Mouse (Mus musculus) midbrain, embryonic 15.5 days (tissue): ENCODE measurements around the gene Psmb11. TPM values are rescaled to one million over a fixed set of nuclear protein-coding genes. Genes with fewer than 3 reads are reported as not detected.

Source experiments
- ATAC-seq: fragments of 200-750 bp; cut with Nextera tagmentation; replicated peaks from 2 replicates; pipeline ENCODE4 v1.8.0; 2017; ENCODE audit warnings: moderate TSS enrichment
- H3K27ac ChIP-seq: fragments of 300-500 bp; sonication (generic); 2 replicates; pipeline ENCODE4 v1.5.1; 2015; ENCODE audit warnings: mild to moderate bottlenecking, inconsistent platforms
- H3K27me3 ChIP-seq: fragments of 300-500 bp; sonication (generic); replicated peaks from 2 replicates; pipeline ENCODE4 v1.6.1; 2015; ENCODE audit warnings: inconsistent platforms
- H3K36me3 ChIP-seq: fragments of 300-500 bp; sonication (generic); replicated peaks from 2 replicates; pipeline ENCODE4 v1.6.1; 2015; ENCODE audit warnings: inconsistent platforms
- H3K4me1 ChIP-seq: fragments of 300-500 bp; sonication (generic); 2 replicates; pipeline ENCODE4 v1.6.1; 2015; ENCODE audit warnings: inconsistent platforms
- H3K4me2 ChIP-seq: fragments of 300-500 bp; sonication (generic); 2 replicates; pipeline ENCODE4 v1.6.1; 2015; ENCODE audit warnings: inconsistent platforms, mild to moderate bottlenecking, moderate library complexity
- H3K4me3 ChIP-seq: fragments of 300-500 bp; sonication (generic); 2 replicates; pipeline ENCODE4 v1.5.1; 2015; ENCODE audit warnings: mild to moderate bottlenecking, inconsistent platforms
- H3K9ac ChIP-seq: fragments of 300-500 bp; sonication (generic); 2 replicates; pipeline ENCODE4 v1.6.1; 2015; ENCODE audit warnings: mild to moderate bottlenecking, inconsistent platforms
- H3K9me3 ChIP-seq: fragments of 300-500 bp; sonication (generic); 2 replicates; pipeline ENCODE4 v1.6.1; 2016; ENCODE audit warnings: inconsistent platforms
- WGBS: fragments of 180-500 bp; shearing (Covaris S2); methylation state at CpG from one replicate; pipeline ENCODE4 v1.1.7; 2015; ENCODE audit warnings: mixed read lengths; 5-methylcytosine and 5-hydroxymethylcytosine counted together
- polyA plus RNA-seq: library from polyadenylated mRNA; unstranded; fragments of >200 nt; fragmentation: Nextera tagmentation; extraction: Ambion mirVana; gene quantifications from 2 replicates; pipeline ENCODE4 v1.2.1, GENCODE M21; 2015

Gene Psmb11
- polyA plus RNA-seq, 1 experiment from 2014 or later: not detected

- no peak overlapping the region for H3K27ac ChIP-seq
- no peaks in the 10 kb centered on the region for H3K4me1 ChIP-seq
- WGBS: 63% methylated on average over 4 of the region's 4 CpGs
- H3K27me3 ChIP-seq: no peaks in the 10 kb centered on the region
- no peak overlapping the region for H3K9ac ChIP-seq
- H3K9me3 ChIP-seq: no peaks in the 10 kb centered on the region
- no peak overlapping the region for H3K4me2 ChIP-seq
- H3K4me3 ChIP-seq: no peak overlapping the region
- peaks cover 27% of the 10 kb centered on the region; the same call in 1 of the 2 replicates for H3K36me3 ChIP-seq
- no peak for ATAC-seq
Measured at GRCm38 (mm10) chr14:54631240-54631599, 10.0 kb downstream of the Psmb11 start.

GRCm38 (mm10) chr14:54632252-54632651, 11.0 kb downstream of the Psmb11 start:
- ATAC-seq: no peak
- Histone ChIP-seq H3K9me3 (no peaks in the 10 kb centered on the region), H3K27ac (no peak overlapping the region), H3K4me1 (no peaks in the 10 kb centered on the region), H3K9ac (no peak overlapping the region), H3K27me3 (no peaks in the 10 kb centered on the region), H3K36me3 (peaks cover 28% of the 10 kb centered on the region), H3K4me2 (no peak overlapping the region), H3K4me3 (no peak overlapping the region)
- WGBS: 91% methylated on average over 37 of the region's 37 CpGs

- H3K27me3 ChIP-seq: no peaks in the 10 kb centered on the region
- no peak overlapping the region for H3K9ac ChIP-seq
- H3K4me1 ChIP-seq: peaks cover 7% of the 10 kb centered on the region
- no peak overlapping the region for H3K27ac ChIP-seq
- ATAC-seq: no peak
- 83% methylated on average over 4 of the region's 4 CpGs for WGBS
- no peaks in the 10 kb centered on the region for H3K9me3 ChIP-seq
- H3K4me3 ChIP-seq: no peak overlapping the region
- no peak overlapping the region for H3K4me2 ChIP-seq
- H3K36me3 ChIP-seq: peaks cover 30% of the 10 kb centered on the region
Measured at GRCm38 (mm10) chr14:54634182-54634581, 12.9 kb downstream of the Psmb11 start.

- H3K27ac ChIP-seq: no peak overlapping the region
- WGBS: 47% methylated on average over 8 of the region's 8 CpGs
- H3K4me3 ChIP-seq: no peak overlapping the region
- no peak overlapping the region for H3K9ac ChIP-seq
- peaks cover 20% of the 10 kb centered on the region for H3K4me1 ChIP-seq
- H3K4me2 ChIP-seq: no peak overlapping the region
- peaks cover 25% of the 10 kb centered on the region for H3K36me3 ChIP-seq
- no peaks in the 10 kb centered on the region for H3K9me3 ChIP-seq
- no peaks in the 10 kb centered on the region for H3K27me3 ChIP-seq
- no peak for ATAC-seq
Measured at GRCm38 (mm10) chr14:54636954-54637353, 15.7 kb downstream of the Psmb11 start.

- Histone ChIP-seq H3K27ac (no peak overlapping the region), H3K4me1 (peaks cover 23% of the 10 kb centered on the region), H3K4me2 (peak overlapping the region; percentile 92; the same call in 1 of the 2 replicates), H3K4me3 (no peak overlapping the region), H3K9ac (no peak overlapping the region), H3K27me3 (no peaks in the 10 kb centered on the region), H3K9me3 (no peaks in the 10 kb centered on the region), H3K36me3 (peaks cover 26% of the 10 kb centered on the region)
- 82% methylated on average over 5 of the region's 5 CpGs for WGBS
- no peak for ATAC-seq
Measured at GRCm38 (mm10) chr14:54638210-54638609, 17.0 kb downstream of the Psmb11 start.

- WGBS: 15% methylated on average over 4 of the region's 4 CpGs
- no peak overlapping the region for H3K27ac ChIP-seq
- no peaks in the 10 kb centered on the region for H3K27me3 ChIP-seq
- ATAC-seq: no peak
- H3K36me3 ChIP-seq: peaks cover 40% of the 10 kb centered on the region
- peaks cover 23% of the 10 kb centered on the region for H3K4me1 ChIP-seq
- H3K9ac ChIP-seq: peak overlapping the region; percentile 26; the same call in 1 of the 2 replicates
- H3K4me3 ChIP-seq: peak overlapping the region; percentile 60
- H3K9me3 ChIP-seq: no peaks in the 10 kb centered on the region
- peak overlapping the region; percentile 92 for H3K4me2 ChIP-seq
Measured at GRCm38 (mm10) chr14:54640121-54640520, 18.9 kb downstream of the Psmb11 start.

- under 1% methylated on average over 28 of the region's 28 CpGs for WGBS
- H3K27me3 ChIP-seq: no peaks in the 10 kb centered on the region
- ATAC-seq: no peak
- peak within 1 kb of the TSS; percentile 92 for H3K4me2 ChIP-seq
- peak within 1 kb of the TSS; percentile 60 for H3K4me3 ChIP-seq
- H3K9ac ChIP-seq: peak within 1 kb of the TSS; percentile 91
- H3K4me1 ChIP-seq: peaks cover 23% of the 10 kb centered on the region
- H3K27ac ChIP-seq: peak within 1 kb of the TSS; percentile 91
- H3K36me3 ChIP-seq: peaks cover 44% of the 10 kb centered on the region
- no peaks in the 10 kb centered on the region for H3K9me3 ChIP-seq
Measured at GRCm38 (mm10) chr14:54640946-54641304, 19.7 kb downstream of the Psmb11 start, which contains the start of gene Gm17606. Gm17606 (plus strand) TSS chr14:54640952.

GRCm38 (mm10) chr14:54641305-54641969, 20.2 kb downstream of the Psmb11 start, which contains the start of gene Cdh24:
Cdh24 (minus strand) TSS chr14:54641364.
- WGBS: under 1% methylated on average over 51 of the region's 52 CpGs
- H3K27me3 ChIP-seq: no peaks in the 10 kb centered on the region
- peak within 1 kb of the TSS; percentile 92 for H3K4me2 ChIP-seq
- peak within 1 kb of the TSS; percentile 91 for H3K9ac ChIP-seq
- peak within 1 kb of the TSS; percentile 91 for H3K27ac ChIP-seq
- H3K9me3 ChIP-seq: no peaks in the 10 kb centered on the region
- peaks cover 46% of the 10 kb centered on the region for H3K36me3 ChIP-seq
- H3K4me1 ChIP-seq: peaks cover 23% of the 10 kb centered on the region
- ATAC-seq: peak; percentile 92
- peak within 1 kb of the TSS; percentile 60 for H3K4me3 ChIP-seq

GRCm38 (mm10) chr14:54642224-54642944, 21.2 kb downstream of the Psmb11 start:
- H3K9me3 ChIP-seq: no peaks in the 10 kb centered on the region

GRCm38 (mm10) chr14:54643011-54643410, 21.8 kb downstream of the Psmb11 start:
- H3K4me2 ChIP-seq: no peak overlapping the region
- H3K27ac ChIP-seq: 0 out of 2 replicates have a peak overlapping the region, but pooled peaks have one; percentile 26
- H3K4me1 ChIP-seq: peaks cover 25% of the 10 kb centered on the region
- H3K4me3 ChIP-seq: no peak overlapping the region
- no peaks in the 10 kb centered on the region for H3K27me3 ChIP-seq
- peaks cover 56% of the 10 kb centered on the region for H3K36me3 ChIP-seq
- no peak overlapping the region for H3K9ac ChIP-seq
- H3K9me3 ChIP-seq: no peaks in the 10 kb centered on the region
- no peak for ATAC-seq
- WGBS: 82% methylated on average over 2 of the region's 2 CpGs

More at GRCm38 (mm10) chr14:54642224-54642944, 21.2 kb downstream of the Psmb11 start:
- peak overlapping the region; percentile 91 for H3K27ac ChIP-seq
- H3K4me2 ChIP-seq: no peak overlapping the region
- WGBS: 77% methylated on average over 25 of the region's 25 CpGs
- no peaks in the 10 kb centered on the region for H3K27me3 ChIP-seq
- no peak for ATAC-seq
- no peak overlapping the region for H3K4me3 ChIP-seq
- H3K4me1 ChIP-seq: peaks cover 23% of the 10 kb centered on the region
- no peak overlapping the region for H3K9ac ChIP-seq
- peaks cover 53% of the 10 kb centered on the region for H3K36me3 ChIP-seq

GRCm38 (mm10) chr14:54644294-54644693, 23.1 kb downstream of the Psmb11 start:
- Histone ChIP-seq H3K4me2 (no peak overlapping the region), H3K36me3 (peaks cover 56% of the 10 kb centered on the region), H3K27me3 (no peaks in the 10 kb centered on the region), H3K9ac (no peak overlapping the region), H3K4me3 (no peak overlapping the region), H3K9me3 (no peaks in the 10 kb centered on the region), H3K27ac (no peak overlapping the region), H3K4me1 (peaks cover 27% of the 10 kb centered on the region)
- WGBS: 96% methylated on average over 9 of the region's 9 CpGs
- ATAC-seq: no peak

- Histone ChIP-seq H3K36me3 (peaks cover 61% of the 10 kb centered on the region), H3K9ac (no peak overlapping the region), H3K4me1 (peaks cover 37% of the 10 kb centered on the region), H3K27ac (no peak overlapping the region), H3K4me2 (no peak overlapping the region), H3K27me3 (no peaks in the 10 kb centered on the region), H3K4me3 (no peak overlapping the region), H3K9me3 (no peaks in the 10 kb centered on the region)
- no peak for ATAC-seq
- WGBS: 96% methylated on average over 17 of the region's 17 CpGs
Measured at GRCm38 (mm10) chr14:54646455-54646854, 25.2 kb downstream of the Psmb11 start.
